Mouse (Mus musculus) midbrain, postnatal 0 days (tissue): Measurements from ENCODE around the gene Hoxd8. TPM values are rescaled to one million over a fixed set of nuclear protein-coding genes. Genes with fewer than 3 reads are reported as not detected.

Experiments
- ATAC-seq: fragments of 200-750 bp; cut with Nextera tagmentation; 2 replicates; pipeline ENCODE4 v1.8.0; 2017; ENCODE audit warnings: moderate number of reproducible peaks, mild to moderate bottlenecking, moderate TSS enrichment, moderate library complexity; ENCODE audit not compliant: low FRiP score
- DNase-seq: peaks from one replicate; pipeline ENCODE4 v3.0.0-alpha.2; 2015; ENCODE audit warnings: low spot score
- H3K27ac ChIP-seq: fragments of 300-500 bp; sonication (generic); 2 replicates; pipeline ENCODE4 v1.5.1; 2014; ENCODE audit warnings: low read depth, mild to moderate bottlenecking, low read length, mixed read lengths
- H3K27me3 ChIP-seq: fragments of 300-500 bp; sonication (generic); 2 replicates; pipeline ENCODE4 v1.6.1; 2014; ENCODE audit warnings: low read length, control low read depth, mixed read lengths; ENCODE audit not compliant: insufficient read depth
- H3K36me3 ChIP-seq: fragments of 300-500 bp; sonication (generic); 2 replicates; pipeline ENCODE4 v1.6.1; 2014; ENCODE audit warnings: low read length, control low read depth, mixed read lengths; ENCODE audit not compliant: insufficient read depth
- H3K4me1 ChIP-seq: fragments of 300-500 bp; sonication (generic); 2 replicates; pipeline ENCODE4 v1.6.1; 2014; ENCODE audit warnings: mild to moderate bottlenecking, control low read depth, antibody characterized with exemption, low read length, mixed read lengths; ENCODE audit not compliant: insufficient read depth
- H3K4me2 ChIP-seq: fragments of 300-500 bp; sonication (generic); 2 replicates; pipeline ENCODE4 v1.6.1; 2014; ENCODE audit warnings: low read depth, mild to moderate bottlenecking, low read length, mixed read lengths; ENCODE audit not compliant: poor library complexity, severe bottlenecking
- H3K4me3 ChIP-seq: fragments of 300-500 bp; sonication (generic); 2 replicates; pipeline ENCODE4 v1.5.1; 2014; ENCODE audit warnings: low read depth, mild to moderate bottlenecking, low read length, moderate library complexity
- H3K9ac ChIP-seq: fragments of 300-500 bp; sonication (generic); replicated peaks from 2 replicates; pipeline ENCODE4 v1.6.1; 2014; ENCODE audit warnings: mild to moderate bottlenecking, low read length, moderate library complexity, mixed read lengths; ENCODE audit not compliant: poor library complexity, severe bottlenecking
- H3K9me3 ChIP-seq: fragments of 300-500 bp; sonication (generic); 2 replicates; pipeline ENCODE4 v1.6.1; 2016; ENCODE audit warnings: low read length, control low read depth
- CTCF ChIP-seq: IDR thresholded peaks from 2 replicates; pipeline ENCODE4 v1.5.1; 2016; ENCODE audit warnings: antibody characterized with exemption, mild to moderate bottlenecking
- WGBS: fragments of 180-500 bp; shearing (Covaris S2); extraction: QIAGEN DNeasy Blood & Tissue Kit; methylation state at CpG from one replicate; pipeline ENCODE4 v1.1.7; 2014; 5-methylcytosine and 5-hydroxymethylcytosine counted together
- polyA plus RNA-seq: library from polyadenylated mRNA; unstranded; fragments of >200 nt; fragmentation: Nextera tagmentation; extraction: Ambion mirVana; gene quantifications from 2 replicates; pipeline ENCODE4 v1.2.1, GENCODE M21; 2015
- total RNA-seq: library from RNA; depleted of rRNA; stranded (reverse); fragments of >200 nt; gene quantifications from 2 replicates; pipeline ENCODE4 v1.2.3, GENCODE M21; 2014

Hoxd8 gene
- total and polyA plus RNA-seq, 2 experiments from 2014 or later = 0.05 TPM; not detected in 1

GRCm38 (mm10) chr2:74746298-74746921 lies 42.0 kb downstream of the Hoxd8 start:
- Histone ChIP-seq H3K36me3 (no peaks in the 10 kb centered on the region), H3K4me1 (no peaks in the 10 kb centered on the region), H3K27me3 (peaks cover 93% of the 10 kb centered on the region), H3K4me3 (no peak overlapping the region), H3K9me3 (no peaks in the 10 kb centered on the region), H3K9ac (no peak overlapping the region), H3K4me2 (no peak overlapping the region), H3K27ac (no peak overlapping the region)
- ATAC-seq (peak; percentile 38; the same call in 1 of the 2 replicates), DNase-seq (no peak)
- TF ChIP-seq CTCF = no peak
- WGBS = 1% methylated on average over 58 of the region's 58 CpGs

DNA sequence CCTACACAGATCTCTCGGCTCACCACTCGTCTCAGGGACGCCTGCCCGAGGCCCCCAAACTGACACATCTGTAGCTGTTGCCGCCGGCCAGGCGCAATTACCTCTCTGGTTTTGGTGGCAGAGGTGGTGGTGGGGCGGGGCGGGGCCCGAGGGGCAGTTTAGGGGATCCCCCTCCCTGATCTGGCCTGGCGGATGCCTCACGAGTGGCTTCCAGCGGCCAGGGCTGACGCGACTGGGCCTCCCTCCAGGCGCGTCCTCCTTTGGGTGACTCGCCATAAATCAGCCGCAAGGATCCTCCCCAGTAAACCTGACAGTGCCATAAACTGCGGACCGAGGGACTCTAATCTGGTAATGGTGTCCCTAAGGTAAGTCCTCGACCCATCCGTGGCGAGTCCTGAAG lies 42.6 kb downstream of the Hoxd8 start:
- Histone ChIP-seq H3K9ac (no peak overlapping the region), H3K9me3 (no peaks in the 10 kb centered on the region), H3K4me3 (no peak overlapping the region), H3K4me1 (no peaks in the 10 kb centered on the region), H3K4me2 (no peak overlapping the region), H3K36me3 (no peaks in the 10 kb centered on the region), H3K27ac (no peak overlapping the region), H3K27me3 (peaks cover 93% of the 10 kb centered on the region)
- TF ChIP-seq CTCF = no peak
- ATAC-seq = no peak
- WGBS = under 1% methylated on average over 24 of the region's 24 CpGs
- DNase-seq = no peak

- ATAC-seq (no peak), DNase-seq (no peak)
- no peak overlapping the region for H3K9ac ChIP-seq
- no peak overlapping the region for H3K4me3 ChIP-seq
- WGBS = 5% methylated on average over 11 of the region's 11 CpGs
- H3K4me2 ChIP-seq = no peak overlapping the region
- TF ChIP-seq CTCF = no peak
- H3K4me1 ChIP-seq = no peaks in the 10 kb centered on the region
- H3K27me3 ChIP-seq = peaks cover 93% of the 10 kb centered on the region
- no peaks in the 10 kb centered on the region for H3K9me3 ChIP-seq
- H3K36me3 ChIP-seq = no peaks in the 10 kb centered on the region
- H3K27ac ChIP-seq = no peak overlapping the region
Measured at GRCm38 (mm10) chr2:74747661-74748141, 43.3 kb downstream of the Hoxd8 start.

DNA sequence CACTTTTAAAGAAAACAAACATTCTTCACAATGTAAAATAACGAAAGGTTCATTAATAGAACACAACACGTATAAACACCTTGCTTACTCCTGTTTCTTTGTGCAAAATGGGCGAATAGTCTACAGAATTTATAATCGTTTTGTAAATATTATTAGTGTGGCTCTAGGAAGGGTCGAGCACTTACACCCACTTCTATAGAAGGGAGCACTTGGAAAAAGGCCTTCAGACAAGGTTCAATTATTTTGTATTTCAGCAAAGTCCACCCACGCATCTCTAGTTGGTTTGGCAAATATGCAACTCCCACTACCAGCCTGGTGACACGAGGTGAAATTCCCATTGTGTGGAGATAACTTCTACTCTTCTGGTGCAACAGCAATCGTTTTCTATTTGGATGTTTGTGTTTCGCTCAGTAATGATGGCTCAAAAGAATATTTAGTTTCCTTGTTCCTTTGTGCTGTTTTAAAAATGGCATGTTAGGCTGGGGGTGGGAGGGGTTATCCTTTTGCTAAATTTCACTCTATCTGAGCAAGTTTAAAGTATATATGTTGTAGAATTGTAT lies 44.1 kb downstream of the Hoxd8 start:
- H3K4me1 ChIP-seq = no peaks in the 10 kb centered on the region
- no peak for DNase-seq
- no peak overlapping the region for H3K4me2 ChIP-seq

DNA sequence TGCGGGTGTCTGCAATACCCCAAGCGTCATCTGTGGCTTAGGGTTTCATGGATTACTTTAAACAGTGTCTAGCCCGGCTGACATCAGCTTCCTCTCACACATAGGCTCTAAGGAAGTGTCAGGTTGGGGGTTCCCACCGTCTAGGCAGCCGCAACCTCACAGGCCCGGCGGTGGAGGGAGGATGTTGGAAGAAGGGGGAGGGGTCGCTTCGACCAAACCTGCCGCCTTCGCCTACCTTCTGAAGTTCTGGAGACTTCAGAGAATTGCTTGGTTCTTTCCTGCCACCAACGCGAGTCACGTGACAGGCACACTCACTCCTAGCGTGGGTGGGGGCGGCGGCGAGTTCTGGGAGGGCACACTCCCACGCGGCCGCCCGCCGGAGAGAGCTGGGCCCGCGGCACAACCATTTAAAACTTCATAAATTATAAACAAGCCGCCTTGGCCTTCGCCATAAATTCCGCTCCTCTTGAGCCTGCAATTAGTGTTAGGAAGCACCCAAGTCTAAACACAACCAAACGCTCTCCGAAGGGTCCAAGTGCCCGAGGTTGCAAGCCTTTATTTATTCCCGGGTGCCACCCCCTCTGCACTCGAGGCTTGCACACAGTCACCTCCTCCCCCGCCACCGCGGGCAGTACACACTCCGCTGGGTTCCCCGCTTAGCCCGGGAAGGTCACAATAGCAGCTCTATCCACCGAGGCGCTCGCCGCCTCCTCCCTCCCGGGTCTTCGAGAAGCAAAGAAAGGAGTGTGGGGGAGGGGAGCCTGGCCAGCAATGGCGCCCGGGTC lies 45.1 kb downstream of the Hoxd8 start:
- H3K4me3 ChIP-seq = no peak overlapping the region
- H3K36me3 ChIP-seq = no peaks in the 10 kb centered on the region
- no peak for TF ChIP-seq CTCF
- peak overlapping the region; percentile 18; the same call in 1 of the 2 replicates for H3K4me2 ChIP-seq
- under 1% methylated on average over 47 of the region's 47 CpGs for WGBS
- no peak for ATAC-seq
- H3K9me3 ChIP-seq = no peaks in the 10 kb centered on the region
- H3K9ac ChIP-seq = no peak overlapping the region
- H3K27ac ChIP-seq = no peak overlapping the region
- no peaks in the 10 kb centered on the region for H3K4me1 ChIP-seq
- peak; percentile 68 for DNase-seq
- H3K27me3 ChIP-seq = peaks cover 90% of the 10 kb centered on the region

More for the DNA sequence above, 44.1 kb downstream of the Hoxd8 start:
- Histone ChIP-seq H3K4me3 (no peak overlapping the region), H3K36me3 (no peaks in the 10 kb centered on the region), H3K27ac (no peak overlapping the region), H3K9me3 (no peaks in the 10 kb centered on the region), H3K9ac (no peak overlapping the region), H3K27me3 (peaks cover 90% of the 10 kb centered on the region)
- ATAC-seq = no peak
- TF ChIP-seq CTCF = no peak
- 5% methylated on average over 9 of the region's 9 CpGs for WGBS
